Mouse (Mus musculus) forebrain, embryonic 12.5 days (tissue): ENCODE measurements around the gene Syngr1. TPM values are rescaled to one million over a fixed set of nuclear protein-coding genes. Genes with fewer than 3 reads are reported as not detected.

Experiments
- ATAC-seq: fragments of 200-750 bp; cut with Nextera tagmentation; 2 replicates; pipeline ENCODE4 v1.8.0; 2017; ENCODE audit warnings: moderate TSS enrichment; ENCODE audit not compliant: low FRiP score
- H3K27ac ChIP-seq: fragments of 300-500 bp; sonication (generic); 2 replicates; pipeline ENCODE4 v1.5.1; 2016; ENCODE audit warnings: mild to moderate bottlenecking
- H3K27me3 ChIP-seq: fragments of 300-500 bp; sonication (generic); 2 replicates; pipeline ENCODE4 v1.6.1; 2016; ENCODE audit warnings: mild to moderate bottlenecking
- H3K36me3 ChIP-seq: fragments of 300-500 bp; sonication (generic); replicated peaks from 2 replicates; pipeline ENCODE4 v1.6.1; 2016; ENCODE audit warnings: mild to moderate bottlenecking
- H3K4me1 ChIP-seq: fragments of 300-500 bp; sonication (generic); 2 replicates; pipeline ENCODE4 v1.6.1; 2016
- H3K4me2 ChIP-seq: fragments of 300-500 bp; sonication (generic); 2 replicates; pipeline ENCODE4 v1.6.1; 2016; ENCODE audit warnings: mild to moderate bottlenecking, moderate library complexity
- H3K4me3 ChIP-seq: fragments of 300-500 bp; sonication (generic); replicated peaks from 2 replicates; pipeline ENCODE4 v1.5.1; 2016; ENCODE audit warnings: mild to moderate bottlenecking
- H3K9ac ChIP-seq: fragments of 300-500 bp; sonication (generic); 2 replicates; pipeline ENCODE4 v1.6.1; 2016; ENCODE audit warnings: mild to moderate bottlenecking
- H3K9me3 ChIP-seq: fragments of 300-500 bp; sonication (generic); 2 replicates; pipeline ENCODE4 v1.6.1; 2016
- WGBS: fragments of 180-500 bp; shearing (Covaris S2); methylation state at CpG from one replicate; pipeline ENCODE4 v1.1.7; 2016; 5-methylcytosine and 5-hydroxymethylcytosine counted together
- polyA plus RNA-seq: library from polyadenylated mRNA; unstranded; fragments of >200 nt; fragmentation: Nextera tagmentation; extraction: Ambion mirVana; gene quantifications from 2 replicates; pipeline ENCODE4 v1.2.1, GENCODE M21; 2016

The Syngr1 gene
- polyA plus RNA-seq, 1 experiment from 2014 or later, result 12.1 TPM

DNA sequence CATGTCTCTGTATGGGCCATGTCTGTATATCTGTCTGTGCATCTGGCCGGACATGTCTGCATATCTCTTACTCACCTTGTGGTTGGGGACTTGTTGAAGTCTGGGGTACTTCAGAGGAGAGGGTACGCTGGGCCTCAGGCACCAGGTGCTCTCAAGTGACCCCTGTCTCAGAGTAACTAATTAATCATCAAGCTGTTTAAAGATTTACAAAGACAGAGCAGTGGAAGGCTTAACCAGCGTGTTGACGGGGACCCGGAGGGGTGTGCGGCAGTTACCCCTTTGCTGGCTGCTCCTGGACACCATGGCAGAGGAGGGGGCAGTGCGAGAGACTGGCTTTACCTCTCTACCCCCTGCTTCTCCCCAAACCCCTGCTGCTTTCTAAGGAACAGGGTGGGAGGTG, 31.5 kb upstream of the Syngr1 start:
- Histone ChIP-seq H3K27ac (no peak overlapping the region), H3K36me3 (no peaks in the 10 kb centered on the region), H3K9me3 (no peaks in the 10 kb centered on the region), H3K27me3 (0 out of 2 replicates have a peak, but pooled peaks cover 8% of the 10 kb centered on the region), H3K4me2 (no peak overlapping the region), H3K4me1 (peaks cover 14% of the 10 kb centered on the region), H3K4me3 (no peak overlapping the region), H3K9ac (no peak overlapping the region)
- ATAC-seq, result no peak
- WGBS, result 72% methylated on average over 7 of the region's 7 CpGs

DNA sequence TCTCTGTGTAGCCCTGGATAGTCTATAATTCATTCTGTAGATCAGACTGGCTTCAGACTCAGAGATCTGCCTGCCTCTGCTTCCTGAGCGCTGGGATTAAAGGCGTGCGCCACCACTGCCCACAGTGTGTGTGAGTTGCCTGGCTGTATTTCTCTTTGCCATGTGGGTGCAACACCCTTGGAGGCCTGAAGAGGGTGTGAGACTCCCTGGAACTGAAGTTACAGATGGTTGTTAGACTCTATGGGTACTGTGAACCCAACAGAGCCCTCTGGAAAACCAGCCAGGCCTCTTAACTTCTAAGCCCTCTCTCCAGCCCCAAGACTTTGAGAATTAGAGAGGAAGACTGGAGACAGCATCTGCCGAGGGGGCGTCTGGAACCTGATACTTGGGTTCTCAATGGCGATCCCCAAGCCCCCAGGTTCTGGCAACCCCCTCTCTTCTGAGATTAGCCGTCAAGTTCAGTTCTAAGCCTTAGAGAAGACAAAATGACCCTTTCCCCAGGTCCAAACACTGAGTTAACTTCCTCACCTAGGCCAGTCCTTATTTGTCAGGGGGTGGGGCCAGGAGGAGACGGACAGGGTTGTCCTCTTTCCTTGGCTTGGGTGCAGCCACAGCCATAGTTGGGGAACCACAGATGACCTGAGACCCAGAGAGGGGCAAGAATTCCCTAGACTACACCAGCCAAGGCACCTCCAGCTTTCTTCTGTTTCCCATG, 30.6 kb upstream of the Syngr1 start:
- H3K4me3 ChIP-seq, result no peak overlapping the region
- 88% methylated on average over 8 of the region's 8 CpGs for WGBS
- H3K4me2 ChIP-seq, result no peak overlapping the region

GRCm38 (mm10) chr15:80061071-80061550, 30.0 kb upstream of the Syngr1 start:
- Histone ChIP-seq H3K9me3 (no peaks in the 10 kb centered on the region), H3K27ac (no peak overlapping the region), H3K4me1 (peaks cover 9% of the 10 kb centered on the region; the same call in 1 of the 2 replicates), H3K4me2 (no peak overlapping the region), H3K27me3 (0 out of 2 replicates have a peak, but pooled peaks cover 8% of the 10 kb centered on the region), H3K9ac (no peak overlapping the region), H3K36me3 (no peaks in the 10 kb centered on the region), H3K4me3 (no peak overlapping the region)
- 96% methylated on average over 4 of the region's 4 CpGs for WGBS
- no peak for ATAC-seq

More for the DNA sequence above, 30.6 kb upstream of the Syngr1 start:
- Histone ChIP-seq H3K9ac (no peak overlapping the region), H3K27ac (no peak overlapping the region), H3K9me3 (no peaks in the 10 kb centered on the region), H3K36me3 (no peaks in the 10 kb centered on the region), H3K4me1 (peaks cover 9% of the 10 kb centered on the region), H3K27me3 (0 out of 2 replicates have a peak, but pooled peaks cover 8% of the 10 kb centered on the region)
- ATAC-seq, result no peak

DNA sequence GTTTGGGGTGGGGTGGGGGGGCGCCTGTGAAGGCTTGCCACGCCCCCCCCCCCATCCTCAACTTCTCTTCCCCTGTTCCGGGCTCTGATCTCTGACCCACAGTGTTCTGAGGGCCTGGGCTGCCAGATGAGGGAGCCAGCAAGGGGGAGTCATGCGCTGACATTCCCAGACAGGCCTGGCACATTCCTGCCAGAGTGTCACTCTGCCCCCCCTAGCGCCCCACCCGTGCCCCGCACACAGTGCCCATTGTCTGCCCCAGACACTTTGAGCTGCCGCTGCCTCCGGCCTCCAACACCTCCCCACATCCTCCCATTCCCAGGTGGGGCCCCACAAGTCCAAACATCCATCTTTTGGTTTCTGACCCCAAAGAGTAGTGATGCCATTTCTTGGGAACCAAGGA, 28.8 kb upstream of the Syngr1 start:
- no peak overlapping the region for H3K27ac ChIP-seq
- H3K4me1 ChIP-seq, result 0 out of 2 replicates have a peak, but pooled peaks cover 4% of the 10 kb centered on the region
- no peak overlapping the region for H3K4me2 ChIP-seq
- H3K9me3 ChIP-seq, result no peaks in the 10 kb centered on the region
- 69% methylated on average over 7 of the region's 9 CpGs for WGBS
- no peak for ATAC-seq
- H3K27me3 ChIP-seq, result peaks cover 10% of the 10 kb centered on the region; the same call in 1 of the 2 replicates
- H3K9ac ChIP-seq, result no peak overlapping the region
- no peak overlapping the region for H3K4me3 ChIP-seq
- H3K36me3 ChIP-seq, result no peaks in the 10 kb centered on the region

GRCm38 (mm10) chr15:80062821-80063220, 28.3 kb upstream of the Syngr1 start:
- 0 out of 2 replicates have a peak, but pooled peaks cover 4% of the 10 kb centered on the region for H3K4me1 ChIP-seq
- WGBS, result 46% methylated on average over 5 of the region's 5 CpGs
- ATAC-seq, result no peak
- H3K9me3 ChIP-seq, result no peaks in the 10 kb centered on the region
- no peak overlapping the region for H3K9ac ChIP-seq
- peaks cover 12% of the 10 kb centered on the region; the same call in 1 of the 2 replicates for H3K27me3 ChIP-seq
- H3K4me2 ChIP-seq, result no peak overlapping the region
- H3K27ac ChIP-seq, result no peak overlapping the region
- H3K4me3 ChIP-seq, result no peak overlapping the region
- H3K36me3 ChIP-seq, result no peaks in the 10 kb centered on the region

DNA sequence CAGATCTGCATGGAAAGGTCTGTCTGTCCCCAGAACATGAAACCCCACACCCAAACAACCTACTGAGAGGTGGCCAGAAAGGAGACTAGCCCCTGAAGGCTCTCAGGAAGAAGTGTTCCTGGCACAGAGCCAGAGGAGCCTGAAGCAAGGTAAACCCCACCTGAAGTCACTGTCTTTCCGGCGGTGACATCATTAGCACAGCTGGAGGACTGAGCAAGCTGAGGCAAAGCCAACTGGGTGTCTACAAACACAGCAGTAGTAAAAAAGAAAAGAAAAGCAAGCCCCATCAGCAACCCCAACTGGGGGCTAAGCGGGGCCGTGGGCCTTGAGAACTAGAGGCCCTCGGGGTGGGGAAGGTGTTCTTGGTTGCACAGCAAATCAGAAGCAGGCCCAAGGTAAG, 26.2 kb upstream of the Syngr1 start:
- Histone ChIP-seq H3K27me3 (peaks cover 12% of the 10 kb centered on the region; the same call in 1 of the 2 replicates), H3K9ac (no peak overlapping the region), H3K4me1 (0 out of 2 replicates have a peak, but pooled peaks cover 4% of the 10 kb centered on the region), H3K4me3 (no peak overlapping the region), H3K27ac (no peak overlapping the region), H3K9me3 (no peaks in the 10 kb centered on the region), H3K36me3 (no peaks in the 10 kb centered on the region), H3K4me2 (no peak overlapping the region)
- 84% methylated on average over 5 of the region's 5 CpGs for WGBS
- no peak for ATAC-seq

GRCm38 (mm10) chr15:80065414-80065813, 25.7 kb upstream of the Syngr1 start:
- WGBS, result 17% methylated on average over 13 of the region's 13 CpGs
- no peak overlapping the region for H3K4me2 ChIP-seq
- H3K9me3 ChIP-seq, result no peaks in the 10 kb centered on the region
- ATAC-seq, result no peak
- H3K27me3 ChIP-seq, result peaks cover 12% of the 10 kb centered on the region; the same call in 1 of the 2 replicates
- no peak overlapping the region for H3K4me3 ChIP-seq
- H3K27ac ChIP-seq, result no peak overlapping the region
- H3K36me3 ChIP-seq, result no peaks in the 10 kb centered on the region
- H3K9ac ChIP-seq, result no peak overlapping the region
- H3K4me1 ChIP-seq, result 0 out of 2 replicates have a peak, but pooled peaks cover 4% of the 10 kb centered on the region

- no peak for ATAC-seq
- H3K9ac ChIP-seq, result no peak overlapping the region
- 56% methylated on average over 3 of the region's 3 CpGs for WGBS
Measured at GRCm38 (mm10) chr15:80066538-80066937, 24.6 kb upstream of the Syngr1 start.

DNA sequence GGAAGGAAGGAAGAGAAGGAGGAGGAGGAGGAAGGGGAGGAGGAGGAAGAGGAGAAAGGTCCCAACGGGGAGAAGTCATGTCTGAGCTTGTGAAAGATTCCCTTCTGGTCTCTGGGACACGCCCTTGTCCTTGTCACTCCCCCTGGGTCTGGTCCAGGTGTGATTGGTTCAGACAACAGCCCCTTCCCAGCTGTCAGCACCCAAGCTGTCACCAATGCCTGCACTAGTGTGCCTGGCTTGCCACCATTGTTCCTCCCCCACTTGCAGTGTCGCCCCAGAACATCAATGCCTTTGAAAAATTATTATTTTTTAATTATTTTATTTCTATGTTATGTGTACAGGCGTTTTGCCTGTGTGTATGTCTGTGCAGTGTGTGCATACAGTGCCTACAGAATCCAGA, 22.0 kb upstream of the Syngr1 start:
- no peak overlapping the region for H3K9ac ChIP-seq
- H3K36me3 ChIP-seq, result no peaks in the 10 kb centered on the region
- H3K4me2 ChIP-seq, result no peak overlapping the region
- ATAC-seq, result no peak
- H3K27ac ChIP-seq, result no peak overlapping the region
- 59% methylated on average over 4 of the region's 4 CpGs for WGBS
- no peak overlapping the region for H3K4me3 ChIP-seq
- H3K27me3 ChIP-seq, result peaks cover 5% of the 10 kb centered on the region; the same call in 1 of the 2 replicates
- H3K9me3 ChIP-seq, result no peaks in the 10 kb centered on the region
- H3K4me1 ChIP-seq, result 0 out of 2 replicates have a peak, but pooled peaks cover 3% of the 10 kb centered on the region

More at GRCm38 (mm10) chr15:80066538-80066937, 24.6 kb upstream of the Syngr1 start:
- 0 out of 2 replicates have a peak, but pooled peaks cover 4% of the 10 kb centered on the region for H3K4me1 ChIP-seq
- H3K27me3 ChIP-seq, result peaks cover 12% of the 10 kb centered on the region; the same call in 1 of the 2 replicates
- H3K36me3 ChIP-seq, result no peaks in the 10 kb centered on the region
- H3K4me3 ChIP-seq, result no peak overlapping the region
- H3K9me3 ChIP-seq, result no peaks in the 10 kb centered on the region
- no peak overlapping the region for H3K27ac ChIP-seq
- no peak overlapping the region for H3K4me2 ChIP-seq

DNA sequence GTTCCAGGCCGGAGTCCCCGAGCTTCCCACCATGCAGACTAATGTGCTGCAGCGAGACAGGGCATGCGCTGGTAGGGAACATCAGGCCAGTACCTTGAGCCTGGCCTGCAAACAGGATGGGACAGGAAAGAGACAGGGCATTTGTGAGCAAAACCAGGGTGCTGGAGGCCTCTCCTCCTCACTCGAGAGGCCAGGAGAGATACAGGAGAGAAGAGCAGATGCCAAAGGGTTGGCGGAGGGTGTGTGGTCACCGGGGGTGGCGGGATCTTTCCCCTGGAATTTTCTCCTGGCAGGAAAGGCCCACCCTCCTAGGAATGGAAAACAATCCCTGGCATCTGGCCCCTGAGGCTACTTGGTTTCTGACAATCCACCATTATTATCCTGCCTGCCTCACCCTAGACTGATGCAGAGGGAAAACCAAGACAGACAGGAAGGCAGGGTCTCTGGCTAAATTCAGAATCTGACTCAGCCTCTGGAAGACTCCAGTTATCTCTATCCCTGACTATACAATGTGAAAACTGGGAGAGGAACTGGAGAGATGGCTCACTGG, 21.0 kb upstream of the Syngr1 start:
- no peak overlapping the region for H3K27ac ChIP-seq
- no peak overlapping the region for H3K4me3 ChIP-seq
- no peaks in the 10 kb centered on the region for H3K9me3 ChIP-seq
- no peak for ATAC-seq
- H3K4me2 ChIP-seq, result no peak overlapping the region
- 68% methylated on average over 8 of the region's 8 CpGs for WGBS
- peaks cover 5% of the 10 kb centered on the region; the same call in 1 of the 2 replicates for H3K27me3 ChIP-seq
- no peaks in the 10 kb centered on the region for H3K36me3 ChIP-seq
- H3K9ac ChIP-seq, result no peak overlapping the region
- 0 out of 2 replicates have a peak, but pooled peaks cover 3% of the 10 kb centered on the region for H3K4me1 ChIP-seq

GRCm38 (mm10) chr15:80071951-80072437, 19.1 kb upstream of the Syngr1 start:
- H3K27ac ChIP-seq, result no peak overlapping the region
- H3K4me3 ChIP-seq, result no peak overlapping the region
- no peak for ATAC-seq
- H3K4me1 ChIP-seq, result 0 out of 2 replicates have a peak, but pooled peaks cover 3% of the 10 kb centered on the region
- no peak overlapping the region for H3K4me2 ChIP-seq
- peaks cover 7% of the 10 kb centered on the region for H3K36me3 ChIP-seq
- H3K9me3 ChIP-seq, result no peaks in the 10 kb centered on the region
- H3K9ac ChIP-seq, result no peak overlapping the region
- peaks cover 5% of the 10 kb centered on the region; the same call in 1 of the 2 replicates for H3K27me3 ChIP-seq
- 44% methylated on average over 9 of the region's 9 CpGs for WGBS

GRCm38 (mm10) chr15:80072579-80073255, 18.4 kb upstream of the Syngr1 start:
- peaks cover 13% of the 10 kb centered on the region for H3K36me3 ChIP-seq
- no peaks in the 10 kb centered on the region; the same call in 1 of the 2 replicates for H3K27me3 ChIP-seq
- 68% methylated on average over 7 of the region's 7 CpGs for WGBS
- H3K4me3 ChIP-seq, result no peak overlapping the region
- H3K27ac ChIP-seq, result no peak overlapping the region
- no peak for ATAC-seq
- H3K4me1 ChIP-seq, result 0 out of 2 replicates have a peak, but pooled peaks cover 3% of the 10 kb centered on the region
- H3K9me3 ChIP-seq, result no peaks in the 10 kb centered on the region
- H3K4me2 ChIP-seq, result no peak overlapping the region
- no peak overlapping the region for H3K9ac ChIP-seq
